Mouse (Mus musculus): ENCODE results near the gene Phf21a.

The Phf21a gene

GRCm38 (mm10) chr2:92092817-92093216, at the start of gene Phf21a:
Gene Phf21a (plus strand): TSS chr2:92093117.
- DNase-seq = no peak

- no peak for DNase-seq
Observed at GRCm38 (mm10) chr2:92043285-92043684, 49.6 kb upstream of the Phf21a start.

GRCm38 (mm10) chr2:92047601-92048000, 45.3 kb upstream of the Phf21a start:
- DNase-seq = no peak

GRCm38 (mm10) chr2:92048034-92048690, 44.8 kb upstream of the Phf21a start:
- DNase-seq = no peak

GRCm38 (mm10) chr2:92052188-92052587, 40.7 kb upstream of the Phf21a start:
- no peak for DNase-seq

GRCm38 (mm10) chr2:92052754-92053153, 40.2 kb upstream of the Phf21a start:
- no peak for DNase-seq

- DNase-seq = peak; percentile 84
Observed at GRCm38 (mm10) chr2:92055101-92055813, 37.7 kb upstream of the Phf21a start.

GRCm38 (mm10) chr2:92055831-92056236, 37.1 kb upstream of the Phf21a start:
- peak; percentile 55 to 62 for DNase-seq

- DNase-seq = no peak
Observed at GRCm38 (mm10) chr2:92056760-92057159, 36.2 kb upstream of the Phf21a start.

GRCm38 (mm10) chr2:92058469-92058868, 34.4 kb upstream of the Phf21a start:
- DNase-seq = peak; percentile 84 to 87

GRCm38 (mm10) chr2:92058936-92059335, 34.0 kb upstream of the Phf21a start:
- DNase-seq = no peak

GRCm38 (mm10) chr2:92059481-92060220, 33.3 kb upstream of the Phf21a start:
- DNase-seq = peak; percentile 54 to 57

- no peak for DNase-seq
Observed at GRCm38 (mm10) chr2:92060291-92060690, 32.6 kb upstream of the Phf21a start.

GRCm38 (mm10) chr2:92061337-92061736, 31.6 kb upstream of the Phf21a start:
- DNase-seq = no peak

GRCm38 (mm10) chr2:92063106-92063505, 29.8 kb upstream of the Phf21a start:
- DNase-seq = no peak

GRCm38 (mm10) chr2:92065269-92065888, 27.5 kb upstream of the Phf21a start:
- DNase-seq = peak in 1 of 2 experiments; percentile 11

GRCm38 (mm10) chr2:92065938-92066337, 27.0 kb upstream of the Phf21a start:
- DNase-seq = no peak

GRCm38 (mm10) chr2:92066899-92067298, 26.0 kb upstream of the Phf21a start:
- no peak for DNase-seq

GRCm38 (mm10) chr2:92067600-92067999, 25.3 kb upstream of the Phf21a start:
- no peak for DNase-seq

GRCm38 (mm10) chr2:92069630-92070029, 23.3 kb upstream of the Phf21a start:
- no peak for DNase-seq

GRCm38 (mm10) chr2:92071143-92071542, 21.8 kb upstream of the Phf21a start:
- DNase-seq = no peak

GRCm38 (mm10) chr2:92076086-92076692, 16.7 kb upstream of the Phf21a start:
- no peak for DNase-seq

- DNase-seq = no peak
Observed at GRCm38 (mm10) chr2:92082196-92082595, 10.7 kb upstream of the Phf21a start.

Measured in B cell, adult 2 months (primary cell).